ENCODE assay signal across 15 mouse cellular contexts in the genomic region with DNA sequence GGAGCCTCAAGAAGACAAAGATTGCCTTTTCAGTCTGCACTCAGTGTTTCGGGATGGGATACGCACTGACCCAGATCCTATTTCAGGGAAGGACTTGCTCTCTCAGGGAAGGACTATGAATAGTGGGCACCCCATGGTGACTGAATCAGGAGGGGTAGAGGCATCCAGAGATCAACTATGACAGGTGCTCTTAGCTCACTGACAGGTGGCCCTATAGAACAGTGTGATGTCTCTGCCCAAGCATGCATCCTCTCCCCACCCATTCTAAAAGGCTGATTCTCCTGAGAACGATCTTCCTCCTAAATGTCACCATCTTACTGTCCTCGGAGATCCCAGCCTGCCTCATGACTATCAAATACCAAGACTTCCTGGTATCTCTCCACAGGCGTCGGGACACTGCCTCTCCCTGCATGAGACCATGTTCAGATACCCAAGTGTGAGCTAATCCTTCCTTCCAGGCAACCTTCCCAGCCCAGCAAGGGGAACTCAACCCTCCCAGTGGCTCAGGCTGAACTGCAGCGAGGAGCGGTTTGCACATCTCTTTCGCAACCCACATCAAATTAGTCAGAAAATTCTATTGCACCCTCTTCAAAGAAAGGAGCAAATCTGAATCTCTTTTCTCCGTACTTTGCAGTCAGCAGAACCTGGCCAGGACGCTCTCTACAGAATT.
DNase-seq lines count a peak whose midpoint lies in the region; ATAC-seq lines count a peak whose summit lies in the region.
"Had no signal": no experiment of that assay in that cellular context is flagged by ENCODE, and none has a peak within 500 bp of the region (broad histone marks: within the 10 kb centered on the region; RNA-seq: fewer than 3 reads in every experiment).

No protein-coding gene starts in this region.

- no peaks in the 10 kb centered on the region for H3K4me1 ChIP-seq in heart, embryonic 11.5 days (ENCODE audit: control insufficient read depth, insufficient read depth, low read length)
- H3K4me1 ChIP-seq: hindbrain, embryonic 10.5 days; midbrain, embryonic 12.5 days; neural tube, embryonic 15.5 days had no signal

- H3K27ac ChIP-seq in heart, embryonic 11.5 days (ENCODE audit: low read depth, low read length), result no peak overlapping the region
- peak overlapping the region; percentile 27; the same call in 1 of the 2 replicates for H3K27ac ChIP-seq in macrophage
- H3K27ac ChIP-seq: hindbrain, embryonic 10.5 days; liver, embryonic 14.5 days; midbrain, embryonic 12.5 days; neural tube, embryonic 15.5 days had no signal

- H3K36me3 ChIP-seq in heart, embryonic 11.5 days (ENCODE audit: control insufficient read depth, insufficient read depth, low read length), result no peaks in the 10 kb centered on the region
- H3K36me3 ChIP-seq in macrophage (ENCODE audit: inconsistent target), result no peaks in the 10 kb centered on the region
- H3K36me3 ChIP-seq: hindbrain, embryonic 10.5 days; midbrain, embryonic 12.5 days; neural tube, embryonic 15.5 days had no signal

- H3K79me2 ChIP-seq in macrophage (ENCODE audit: inconsistent target), result no peaks in the 10 kb centered on the region

- DNase-seq in heart, adult 11 months, result peak; percentile 96
- DNase-seq in NIH3T3 (ENCODE audit: low read depth), result peak; percentile 82
- DNase-seq in cerebellum, adult 9-10 months, result peak; percentile 83
- no peak for DNase-seq in spleen, postnatal 36 days (ENCODE audit: low spot score in 2 of 2)
- DNase-seq in neural tube, embryonic 10.5 days (ENCODE audit: extremely low spot score, low spot score), result no peak
- DNase-seq: embryo, embryonic 11 days; left cerebral cortex, postnatal 4 days had no signal

- no peak overlapping the region for H3K4me2 ChIP-seq in heart, embryonic 11.5 days
- H3K4me2 ChIP-seq: midbrain, embryonic 12.5 days; neural tube, embryonic 15.5 days had no signal

- no peak for ATAC-seq in heart, embryonic 11.5 days (replicated peaks; ENCODE audit: insufficient number of reproducible peaks, low FRiP score, low TSS enrichment)
- ATAC-seq: intestine, embryonic 16.5 days had no signal

- H3K27me3 ChIP-seq in heart, embryonic 11.5 days (ENCODE audit: control insufficient read depth, insufficient read depth, low read length), result no peaks in the 10 kb centered on the region
- H3K27me3 ChIP-seq: midbrain, embryonic 12.5 days; neural tube, embryonic 15.5 days had no signal

- no peak overlapping the region for H3K9ac ChIP-seq in heart, embryonic 11.5 days (ENCODE audit: low read depth, low read length)
- H3K9ac ChIP-seq: liver, embryonic 14.5 days; midbrain, embryonic 12.5 days; neural tube, embryonic 15.5 days had no signal

- no peaks in the 10 kb centered on the region for H3K9me3 ChIP-seq in heart, embryonic 11.5 days (replicated peaks; ENCODE audit: control insufficient read depth, low read length)
- H3K9me3 ChIP-seq: hindbrain, embryonic 10.5 days; midbrain, embryonic 12.5 days; neural tube, embryonic 15.5 days had no signal

- H3K4me3 ChIP-seq in heart, embryonic 11.5 days (ENCODE audit: low read depth, low read length), result no peak overlapping the region
- H3K4me3 ChIP-seq in macrophage (ENCODE audit: inconsistent target), result no peak overlapping the region
- H3K4me3 ChIP-seq: erythroblast, embryonic 14.5 days; hindbrain, embryonic 10.5 days; midbrain, embryonic 12.5 days; neural tube, embryonic 15.5 days had no signal

- 79% methylated on average over 11 of the region's 11 CpGs for WGBS in heart, embryonic 11.5 days (ENCODE audit: insufficient replicate concordance)
- 37% methylated on average over 11 of the region's 11 CpGs for WGBS in macrophage (ENCODE audit: missing documents)

Comparison
In these comparisons a context has a peak if more than half of its experiments do, and no peak if none do; other contexts are left out.
1. DNase-seq: peak in heart, adult 11 months (single experiment), NIH3T3 (single experiment) and cerebellum, adult 9-10 months (single experiment); none in spleen, postnatal 36 days (0 of 2) and neural tube, embryonic 10.5 days (single experiment).